In genomic region chr12:72438961-72439480, GRCm38 (mm10) we compare ENCODE assay signal across 34 mouse cellular contexts. TPM values are rescaled to one million over a fixed set of nuclear protein-coding genes. Genes with fewer than 3 reads are reported as not detected.
DNase-seq lines count a peak whose midpoint lies in the region; ATAC-seq and TF ChIP-seq lines count a peak whose summit lies in the region.
"Had no signal": no experiment of that assay in that cellular context is flagged by ENCODE, and none has a peak within 500 bp of the region (broad histone marks: within the 10 kb centered on the region; RNA-seq: fewer than 3 reads in every experiment).

No protein-coding gene starts in this region.

- H3K9ac ChIP-seq in forebrain, embryonic 14.5 days (ENCODE audit: low read length), result no peak overlapping the region
- H3K9ac ChIP-seq in heart, embryonic 11.5 days (ENCODE audit: low read depth, low read length), result no peak overlapping the region
- no peak overlapping the region for H3K9ac ChIP-seq in lung, postnatal 0 days (replicated peaks; ENCODE audit: low read depth)
- H3K9ac ChIP-seq: embryonic facial prominence, embryonic 12.5 days; heart, embryonic 13.5 days; hindbrain, embryonic 14.5 days; limb, embryonic 15.5 days; liver, embryonic 13.5 days; midbrain, embryonic 15.5 days; neural tube, embryonic 13.5 days had no signal

- peaks cover 20% of the 10 kb centered on the region; the same call in 1 of the 2 replicates for H3K4me1 ChIP-seq in forebrain, embryonic 14.5 days (ENCODE audit: control insufficient read depth, insufficient read depth, low read length)
- peaks cover 55% of the 10 kb centered on the region for H3K4me1 ChIP-seq in forebrain, embryonic 10.5 days
- H3K4me1 ChIP-seq in heart, embryonic 11.5 days (ENCODE audit: control insufficient read depth, insufficient read depth, low read length), result no peaks in the 10 kb centered on the region
- H3K4me1 ChIP-seq in lung, postnatal 0 days (ENCODE audit: insufficient read depth, low read depth, low read length), result peaks cover 7% of the 10 kb centered on the region; the same call in 1 of the 2 replicates
- peaks cover 2% of the 10 kb centered on the region; the same call in 1 of the 2 replicates for H3K4me1 ChIP-seq in lung, adult 2 months (ENCODE audit: control insufficient read depth, insufficient read depth, low read length)
- peaks cover 4% of the 10 kb centered on the region for H3K4me1 ChIP-seq in brown adipose tissue, adult 24 weeks (ENCODE audit: control insufficient read depth, insufficient read depth, insufficient read length, low read length)
- H3K4me1 ChIP-seq: embryonic facial prominence, embryonic 12.5 days; liver, embryonic 13.5 days had no signal

- ATAC-seq in forebrain, embryonic 14.5 days, result no peak
- no peak for ATAC-seq in heart, embryonic 11.5 days (replicated peaks; ENCODE audit: insufficient number of reproducible peaks, low FRiP score, low TSS enrichment)
- no peak for ATAC-seq in lung, postnatal 0 days
- ATAC-seq: inflammation-experienced regulatory T-cells, adult 6 months; midbrain, embryonic 15.5 days; Patski had no signal

- WGBS in forebrain, embryonic 14.5 days, result 22% methylated on average over 6 of the region's 6 CpGs
- WGBS in forebrain, embryonic 10.5 days, result 77% methylated on average over 6 of the region's 6 CpGs
- WGBS in heart, embryonic 11.5 days (ENCODE audit: insufficient replicate concordance), result 69% methylated on average over 6 of the region's 6 CpGs
- 47% methylated on average over 6 of the region's 6 CpGs for WGBS in lung, postnatal 0 days
- 47% methylated on average over 6 of the region's 6 CpGs for WGBS in lung, adult 2 months

- no peak overlapping the region for H3K4me3 ChIP-seq in forebrain, embryonic 14.5 days (ENCODE audit: low read depth, low read length)
- no peak overlapping the region for H3K4me3 ChIP-seq in forebrain, embryonic 10.5 days
- H3K4me3 ChIP-seq in heart, embryonic 11.5 days (ENCODE audit: low read depth, low read length), result no peak overlapping the region
- H3K4me3 ChIP-seq in lung, postnatal 0 days (ENCODE audit: low read depth, low read length), result no peak overlapping the region
- H3K4me3 ChIP-seq in lung, adult 2 months (replicated peaks; ENCODE audit: extremely low read depth, low read depth, low read length), result no peak overlapping the region
- H3K4me3 ChIP-seq in brown adipose tissue, adult 24 weeks (ENCODE audit: insufficient read depth, low read depth, low read length), result no peak overlapping the region
- H3K4me3 ChIP-seq: embryonic facial prominence, embryonic 12.5 days; heart, embryonic 13.5 days; limb, embryonic 10.5 days; limb, embryonic 15.5 days; liver, embryonic 13.5 days; midbrain, embryonic 15.5 days; myocyte; neural tube, embryonic 13.5 days had no signal

- TF ChIP-seq CTCF in lung, postnatal 0 days (IDR thresholded peaks at IDR 0.05), result no peak
- no peak for TF ChIP-seq CTCF in lung, adult 2 months (IDR thresholded peaks at IDR 0.05; ENCODE audit: insufficient read depth, low read length)

- TF ChIP-seq POLR2A in lung, adult 2 months (IDR thresholded peaks at IDR 0.05; ENCODE audit: borderline replicate concordance, extremely low read depth, low read depth, low read length), result no peak

- H3K9me3 ChIP-seq in forebrain, embryonic 14.5 days (replicated peaks; ENCODE audit: control insufficient read depth, low read length), result no peaks in the 10 kb centered on the region
- H3K9me3 ChIP-seq in forebrain, embryonic 10.5 days, result no peaks in the 10 kb centered on the region
- H3K9me3 ChIP-seq in heart, embryonic 11.5 days (replicated peaks; ENCODE audit: control insufficient read depth, low read length), result no peaks in the 10 kb centered on the region
- H3K9me3 ChIP-seq in lung, postnatal 0 days (ENCODE audit: low read length), result no peaks in the 10 kb centered on the region
- H3K9me3 ChIP-seq: embryonic facial prominence, embryonic 12.5 days; G1E; heart, embryonic 13.5 days; limb, embryonic 10.5 days; limb, embryonic 15.5 days; liver, embryonic 13.5 days; midbrain, embryonic 15.5 days; neural tube, embryonic 13.5 days had no signal

- DNase-seq in forebrain, embryonic 14.5 days (ENCODE audit: low spot score), result peak; percentile 66
- DNase-seq in forebrain, embryonic 10.5 days (ENCODE audit: extremely low spot score, low spot score), result no peak
- peak; percentile 72 for DNase-seq in heart, adult 8-10 months (ENCODE audit: low spot score)
- peak; percentile 41 for DNase-seq in lung, postnatal 0 days (ENCODE audit: low spot score)
- no peak for DNase-seq in lung, adult 2 months
- no peak for DNase-seq in natural killer cell, adult 2 months (ENCODE audit: low spot score in 2 of 2)
- DNase-seq: adrenal gland, postnatal 10 days; cerebellum, adult 11-12 months; cerebellum, adult 9-11 months; embryo, embryonic 11 days; gastrocnemius, postnatal 25 days; heart, postnatal 14 days; kidney, adult 11 months; kidney, postnatal 14 days; layer of hippocampus, adult 9-11 months; liver, embryonic 13.5 days; lung, adult 18-20 months; right cerebral cortex, postnatal 25 days; thymus, postnatal 14 days had no signal

- H3K27me3 ChIP-seq in forebrain, embryonic 14.5 days (replicated peaks; ENCODE audit: control insufficient read depth, insufficient read depth, low read length), result no peaks in the 10 kb centered on the region
- no peaks in the 10 kb centered on the region; the same call in 1 of the 2 replicates for H3K27me3 ChIP-seq in forebrain, embryonic 10.5 days (ENCODE audit: poor library complexity, severe bottlenecking)
- H3K27me3 ChIP-seq in heart, embryonic 11.5 days (ENCODE audit: control insufficient read depth, insufficient read depth, low read length), result no peaks in the 10 kb centered on the region
- H3K27me3 ChIP-seq in lung, postnatal 0 days (replicated peaks; ENCODE audit: insufficient read depth, low read length), result no peaks in the 10 kb centered on the region
- H3K27me3 ChIP-seq: embryonic facial prominence, embryonic 12.5 days; heart, embryonic 13.5 days; limb, embryonic 15.5 days; liver, embryonic 13.5 days; midbrain, embryonic 15.5 days; neural tube, embryonic 13.5 days had no signal

- TF ChIP-seq EP300 in lung, postnatal 0 days (IDR thresholded peaks at IDR 0.05), result 0 out of 2 replicates have a peak, but pooled peaks have one; percentile 26

- no peak overlapping the region for H3K4me2 ChIP-seq in forebrain, embryonic 14.5 days (ENCODE audit: low read length)
- no peak overlapping the region for H3K4me2 ChIP-seq in heart, embryonic 11.5 days
- H3K4me2 ChIP-seq in lung, postnatal 0 days (replicated peaks; ENCODE audit: low read depth, low read length), result no peak overlapping the region
- H3K4me2 ChIP-seq: embryonic facial prominence, embryonic 12.5 days; heart, embryonic 13.5 days; hindbrain, embryonic 14.5 days; limb, embryonic 15.5 days; liver, embryonic 13.5 days; midbrain, embryonic 15.5 days; neural tube, embryonic 13.5 days had no signal

- no peak overlapping the region for H3K27ac ChIP-seq in forebrain, embryonic 14.5 days (ENCODE audit: low read depth, low read length)
- H3K27ac ChIP-seq in forebrain, embryonic 10.5 days, result no peak overlapping the region
- no peak overlapping the region for H3K27ac ChIP-seq in heart, embryonic 11.5 days (ENCODE audit: low read depth, low read length)
- no peak overlapping the region for H3K27ac ChIP-seq in lung, postnatal 0 days (ENCODE audit: low read length)
- peak overlapping the region; percentile 63 for H3K27ac ChIP-seq in brown adipose tissue, adult 24 weeks (replicated peaks; ENCODE audit: low read depth, low read length)
- H3K27ac ChIP-seq: embryonic facial prominence, embryonic 12.5 days; heart, embryonic 13.5 days; hindbrain, embryonic 14.5 days; limb, embryonic 10.5 days; limb, embryonic 15.5 days; liver, embryonic 13.5 days; macrophage; midbrain, embryonic 15.5 days; neural tube, embryonic 13.5 days had no signal

- no peaks in the 10 kb centered on the region for H3K36me3 ChIP-seq in forebrain, embryonic 14.5 days (ENCODE audit: control insufficient read depth, insufficient read depth, low read length)
- H3K36me3 ChIP-seq in forebrain, embryonic 10.5 days (replicated peaks), result no peaks in the 10 kb centered on the region
- no peaks in the 10 kb centered on the region for H3K36me3 ChIP-seq in heart, embryonic 11.5 days (ENCODE audit: control insufficient read depth, insufficient read depth, low read length)
- H3K36me3 ChIP-seq in lung, postnatal 0 days (ENCODE audit: insufficient read depth, low read length), result no peaks in the 10 kb centered on the region
- H3K36me3 ChIP-seq: embryonic facial prominence, embryonic 12.5 days; G1E; heart, embryonic 13.5 days; limb, embryonic 10.5 days; limb, embryonic 15.5 days; liver, embryonic 13.5 days; midbrain, embryonic 15.5 days; neural tube, embryonic 13.5 days had no signal

RNA-seq across cellular contexts. Expression of gene Lrrc9, which starts 2.6 kb away (rescaled TPM):
- polyA plus RNA-seq in forebrain, embryonic 14.5 days (2014; fragmentation: Nextera tagmentation; extraction: Ambion mirVana), result 2.0 and 2.1 TPM in 2 replicates
- 1.4 and 1.8 TPM in 2 replicates for polyA plus RNA-seq in forebrain, embryonic 10.5 days (2016; fragmentation: Nextera tagmentation; extraction: Ambion mirVana)
- total RNA-seq in heart, adult 8-10 months (2022), result under 1 TPM; 0.14 to 0.44 (median 0.23) TPM
- polyA plus RNA-seq in heart, embryonic 11.5 days (2014; fragmentation: Nextera tagmentation; extraction: Ambion mirVana), result 1.6 TPM in 2 replicates
- 0.95 and 1.2 TPM in 2 replicates for polyA plus RNA-seq in lung, postnatal 0 days (2015; fragmentation: Nextera tagmentation; extraction: Ambion mirVana)
- 0.22 and 0.24 TPM in 2 replicates for polyA plus RNA-seq in lung, adult 2 months (2012; rRNA removed)
- polyA plus RNA-seq in brown adipose tissue, adult 24 weeks (2012; ENCODE audit: insufficient read depth, insufficient read length, missing spikeins), result 0.75 and 1.5 TPM in 2 replicates
- polyA plus RNA-seq: G1E; inflammation-experienced regulatory T-cells, adult 6 months; myocyte; Patski had no signal

RNA-seq across cellular contexts. Expression of gene Rtn1, which starts 30.2 kb away (rescaled TPM):
- polyA plus RNA-seq in forebrain, embryonic 14.5 days (2014; fragmentation: Nextera tagmentation; extraction: Ambion mirVana), result 1,321 and 1,816 TPM in 2 replicates
- 45.4 and 72.9 TPM in 2 replicates for polyA plus RNA-seq in forebrain, embryonic 10.5 days (2016; fragmentation: Nextera tagmentation; extraction: Ambion mirVana)
- total RNA-seq in heart, adult 8-10 months (2022), result 1 to 10 TPM; 3.3 to 7.0 (median 5.0) TPM
- 20.1 and 22.5 TPM in 2 replicates for polyA plus RNA-seq in heart, embryonic 11.5 days (2014; fragmentation: Nextera tagmentation; extraction: Ambion mirVana)
- 12.2 and 13.4 TPM in 2 replicates for polyA plus RNA-seq in lung, postnatal 0 days (2015; fragmentation: Nextera tagmentation; extraction: Ambion mirVana)
- polyA plus RNA-seq in lung, adult 2 months (2012; rRNA removed), result 7.5 and 9.2 TPM in 2 replicates
- polyA plus RNA-seq in brown adipose tissue, adult 24 weeks (2012; ENCODE audit: insufficient read depth, insufficient read length, missing spikeins), result 0.79 and 1.5 TPM in 2 replicates
- total RNA-seq: megakaryocyte-erythroid progenitor cell, adult 5-6 weeks had no signal
- polyA plus RNA-seq: G1E, myocyte had no signal

Comparison
In these comparisons a context has a peak if more than half of its experiments do, and no peak if none do; other contexts are left out.
1. DNase-seq: peak in forebrain, embryonic 14.5 days (single experiment), heart, adult 8-10 months (single experiment) and lung, postnatal 0 days (single experiment); none in forebrain, embryonic 10.5 days (single experiment), lung, adult 2 months (single experiment) and natural killer cell, adult 2 months (0 of 2).
2. RNA of gene Rtn1, which starts 30.2 kb away (polyA plus RNA-seq): 1,321 to 1,816 TPM in forebrain, embryonic 14.5 days; 45.4 to 72.9 TPM in forebrain, embryonic 10.5 days, 20.1 to 22.5 TPM in heart, embryonic 11.5 days, 12.2 to 13.4 TPM in lung, postnatal 0 days, 7.5 to 9.2 TPM in lung, adult 2 months and 0.79 to 1.5 TPM in brown adipose tissue, adult 24 weeks; every median in the first group is over 10 times any median in the second.